Mouse (Mus musculus) urinary bladder, postnatal 0 days (tissue): ENCODE results near the gene Ppm1l. TPM values are rescaled to one million over a fixed set of nuclear protein-coding genes. Genes with fewer than 3 reads are reported as not detected.

Experiments
- polyA plus RNA-seq: library from polyadenylated mRNA; unstranded; fragments of >200 nt; fragmentation: Nextera tagmentation; extraction: Ambion mirVana; gene quantifications from 2 replicates; pipeline ENCODE4 v1.2.1, GENCODE M21; 2015

The Ppm1l gene
- polyA plus RNA-seq = 5.3 and 7.5 TPM in 2 replicates

GRCm38 (mm10) chr3:69316391-69317195 lies at the start of gene Ppm1l:
TSS of gene Ppm1l (plus strand) at chr3:69316861.

GRCm38 (mm10) chr3:69598261-69599165 lies 281.9 kb downstream of the Ppm1l start, which contains the start of gene B3galnt1:
TSS of gene B3galnt1 (minus strand) at chr3:69598960.

Other genes starting within 250 kb of the Ppm1l start
- 28.8 and 33.0 TPM in 2 replicates for gene Kpna4, start 189.7 kb upstream of the Ppm1l start, polyA plus RNA-seq
- 4.8 and 7.7 TPM in 2 replicates for gene Arl14, start 94.4 kb upstream of the Ppm1l start, polyA plus RNA-seq